11 mouse cellular contexts compared by ENCODE assay signal in the genomic region with DNA sequence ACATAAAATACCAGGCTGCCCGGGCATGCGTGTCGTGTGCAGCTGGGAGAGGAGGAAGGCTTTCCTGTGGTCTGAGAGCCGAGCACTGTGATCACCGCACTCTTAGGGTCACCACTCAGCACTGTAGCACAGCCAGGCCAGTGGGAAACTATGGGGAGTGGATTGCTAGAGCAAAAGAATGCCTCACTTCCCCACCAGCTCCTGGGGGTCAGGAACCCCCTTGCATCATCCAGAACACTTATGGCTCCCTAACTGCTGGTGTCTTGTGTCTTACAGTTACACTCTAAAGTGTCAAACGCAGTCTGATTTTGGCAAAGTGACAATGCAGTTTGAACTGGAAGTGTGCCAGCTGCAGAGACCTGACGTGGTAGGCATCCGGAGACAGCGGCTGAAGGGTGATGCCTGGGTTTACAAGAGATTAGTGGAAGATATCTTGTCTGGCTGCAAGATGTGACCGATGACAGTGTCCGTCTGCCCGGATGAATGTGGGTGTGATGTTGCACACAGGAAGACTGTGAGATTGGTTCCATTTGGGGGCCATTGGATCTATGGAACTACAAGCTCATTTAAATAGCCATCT.
DNase-seq lines count a peak whose midpoint lies in the region.
"Had no signal": no experiment of that assay in that cellular context is flagged by ENCODE, and none has a peak within 500 bp of the region (broad histone marks: within the 10 kb centered on the region; RNA-seq: fewer than 3 reads in every experiment).

No protein-coding gene starts in this region.

- peak; percentile 34 to 37 for DNase-seq in cerebellum, postnatal 10 days
- no peak for DNase-seq in cerebellum, adult 11-12 months
- DNase-seq in kidney, postnatal 14 days = peak; percentile 12
- no peak for DNase-seq in kidney, adult 18-20 months
- DNase-seq in right cerebral cortex, postnatal 14 days = peak; percentile 9
- DNase-seq in right cerebral cortex, adult 18-20 months = no peak
- no peak for DNase-seq in thymus, postnatal 0 days (ENCODE audit: low spot score)
- no peak for DNase-seq in spleen, postnatal 36 days (ENCODE audit: low spot score in 2 of 2)
- DNase-seq: B cell, adult 2 months; cerebellum, postnatal 25 days; heart, adult 11 months had no signal

Comparison
In these comparisons a context has a peak if more than half of its experiments do, and no peak if none do; other contexts are left out.
1. DNase-seq: peak in cerebellum, postnatal 10 days (2 of 2), kidney, postnatal 14 days (single experiment) and right cerebral cortex, postnatal 14 days (single experiment); none in cerebellum, adult 11-12 months (single experiment), kidney, adult 18-20 months (single experiment), right cerebral cortex, adult 18-20 months (single experiment), thymus, postnatal 0 days (single experiment) and spleen, postnatal 36 days (0 of 2).